Mouse (Mus musculus): ENCODE measurements around the gene Tmtc1. TPM values are rescaled to one million over a fixed set of nuclear protein-coding genes. Genes with fewer than 3 reads are reported as not detected.

Tmtc1 gene
- 0.02 and 0.31 TPM in 2 replicates for polyA plus RNA-seq (2012)

GRCm38 (mm10) chr6:148443726-148444701 lies at the start of gene Tmtc1:
Gene Tmtc1 (minus strand): TSS chr6:148444389.

GRCm38 (mm10) chr6:148211897-148212680 lies 232.1 kb downstream of the Tmtc1 start, which contains the start of gene Ergic2:
Gene Ergic2 (minus strand): TSS chr6:148212374.

Other genes with a start within 250 kb of the Tmtc1 start
- 3.9 and 5.2 TPM in 2 replicates for gene Ergic2, start 232.0 kb downstream of the Tmtc1 start, polyA plus RNA-seq (2012)